In the genomic region with DNA sequence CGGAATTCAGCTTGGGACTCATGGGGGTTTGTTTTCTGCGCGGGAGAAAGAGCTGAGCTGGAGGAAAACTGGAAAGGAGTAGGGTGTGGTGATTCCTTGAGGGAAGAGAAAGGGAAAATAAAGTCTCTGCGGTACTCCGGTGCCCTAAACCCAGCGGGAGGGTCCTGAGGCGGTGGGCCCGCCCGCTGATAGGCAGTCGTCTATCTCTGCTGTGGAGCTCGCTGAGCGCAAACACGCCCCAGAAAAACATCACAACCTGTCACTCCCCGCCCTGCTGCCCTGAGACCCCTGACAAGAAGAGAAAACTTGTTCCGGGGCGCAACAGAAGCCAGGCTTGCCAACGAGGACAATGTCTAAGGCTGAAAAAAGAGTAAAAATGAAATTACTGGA, we compare ENCODE assay signal across 8 mouse cellular contexts. TPM values are rescaled to one million over a fixed set of nuclear protein-coding genes. Genes with fewer than 3 reads are reported as not detected.
DNase-seq lines count a peak whose midpoint lies in the region; ATAC-seq and TF ChIP-seq lines count a peak whose summit lies in the region.

No protein-coding gene starts in this region.

- H3K4me2 ChIP-seq in lung, postnatal 0 days (replicated peaks; ENCODE audit: low read depth, low read length): peak overlapping the region; percentile 89
- peak overlapping the region; percentile 95 for H3K4me2 ChIP-seq in intestine, embryonic 15.5 days (replicated peaks)
- peak overlapping the region; percentile 77 for H3K4me2 ChIP-seq in neural tube, embryonic 13.5 days

- peaks cover 6% of the 10 kb centered on the region for H3K4me1 ChIP-seq in lung, postnatal 0 days (ENCODE audit: insufficient read depth, low read depth, low read length)
- peaks cover 12% of the 10 kb centered on the region for H3K4me1 ChIP-seq in intestine, embryonic 15.5 days (replicated peaks)
- peaks cover 22% of the 10 kb centered on the region for H3K4me1 ChIP-seq in neural tube, embryonic 13.5 days (replicated peaks)

- no peaks in the 10 kb centered on the region for H3K36me3 ChIP-seq in lung, postnatal 0 days (ENCODE audit: insufficient read depth, low read length)
- no peaks in the 10 kb centered on the region for H3K36me3 ChIP-seq in intestine, embryonic 15.5 days
- no peaks in the 10 kb centered on the region for H3K36me3 ChIP-seq in neural tube, embryonic 13.5 days

- no peaks in the 10 kb centered on the region for H3K9me3 ChIP-seq in lung, postnatal 0 days (ENCODE audit: low read length)
- no peaks in the 10 kb centered on the region for H3K9me3 ChIP-seq in intestine, embryonic 15.5 days
- no peaks in the 10 kb centered on the region for H3K9me3 ChIP-seq in neural tube, embryonic 13.5 days

- DNase-seq in embryo, embryonic 10 days (ENCODE audit: low spot score): peak; percentile 23
- no peak for DNase-seq in embryo, embryonic 9.5 days (ENCODE audit: extremely low spot score)
- DNase-seq in lung, postnatal 0 days (ENCODE audit: low spot score): no peak
- DNase-seq in lung, adult 18-20 months: no peak
- DNase-seq in urinary bladder, postnatal 14 days (ENCODE audit: low spot score): no peak

- TF ChIP-seq CTCF in lung, postnatal 0 days (IDR thresholded peaks at IDR 0.05): no peak

- TF ChIP-seq EP300 in lung, postnatal 0 days (IDR thresholded peaks at IDR 0.05): no peak

- under 1% methylated on average over 17 of the region's 17 CpGs for whole genome bisulfite sequencing in lung, postnatal 0 days
- WGBS in intestine, embryonic 15.5 days: 3% methylated on average over 17 of the region's 17 CpGs
- WGBS in neural tube, embryonic 13.5 days: under 1% methylated on average over 17 of the region's 17 CpGs

- H3K4me3 ChIP-seq in lung, postnatal 0 days (ENCODE audit: low read depth, low read length): peak overlapping the region; percentile 50
- peak overlapping the region; percentile 54 for H3K4me3 ChIP-seq in intestine, embryonic 15.5 days (replicated peaks)
- H3K4me3 ChIP-seq in neural tube, embryonic 13.5 days: peak overlapping the region; percentile 74

- no peak overlapping the region for H3K27ac ChIP-seq in lung, postnatal 0 days (ENCODE audit: low read length)
- no peak overlapping the region for H3K27ac ChIP-seq in intestine, embryonic 15.5 days
- H3K27ac ChIP-seq in neural tube, embryonic 13.5 days (replicated peaks): peak overlapping the region; percentile 79

- no peak overlapping the region for H3K9ac ChIP-seq in lung, postnatal 0 days (replicated peaks; ENCODE audit: low read depth)
- H3K9ac ChIP-seq in intestine, embryonic 15.5 days: no peak overlapping the region
- H3K9ac ChIP-seq in neural tube, embryonic 13.5 days: peak overlapping the region; percentile 82

- peaks cover 2% of the 10 kb centered on the region; the same call in 1 of the 2 replicates for H3K27me3 ChIP-seq in lung, postnatal 0 days (replicated peaks; ENCODE audit: insufficient read depth, low read length)
- H3K27me3 ChIP-seq in intestine, embryonic 15.5 days (replicated peaks): peaks cover 25% of the 10 kb centered on the region
- peaks cover 8% of the 10 kb centered on the region; the same call in 1 of the 2 replicates for H3K27me3 ChIP-seq in neural tube, embryonic 13.5 days

- ATAC-seq in lung, postnatal 0 days: no peak
- ATAC-seq in intestine, embryonic 15.5 days: no peak
- ATAC-seq in neural tube, embryonic 13.5 days (ENCODE audit: low read depth): peak; percentile 48
- ATAC-seq in inflammation-experienced regulatory T-cells, adult 6 months: no peak

RNA-seq across cellular contexts. Expression of a gene that starts 1.1 kb away (rescaled TPM):
- polyA plus RNA-seq in lung, postnatal 0 days (2015; fragmentation: Nextera tagmentation; extraction: Ambion mirVana): 12.2 and 13.4 TPM in 2 replicates
- polyA plus RNA-seq in intestine, embryonic 15.5 days (2015; fragmentation: Nextera tagmentation; extraction: Ambion mirVana): 72.9 and 74.5 TPM in 2 replicates
- 1,998 and 2,137 TPM in 2 replicates for polyA plus RNA-seq in neural tube, embryonic 13.5 days (2015; fragmentation: Nextera tagmentation; extraction: Ambion mirVana)
- polyA plus RNA-seq in inflammation-experienced regulatory T-cells, adult 6 months (2017; shearing (Covaris generic)): under 1 TPM in 1 of 3 experiments, not detected in 2; 0.18 TPM

RNA-seq across cellular contexts. Expression of a gene that starts 34.0 kb away (rescaled TPM):
- polyA plus RNA-seq in lung, postnatal 0 days (2015; fragmentation: Nextera tagmentation; extraction: Ambion mirVana): 0.95 and 1.2 TPM in 2 replicates
- 0.21 and 0.33 TPM in 2 replicates for polyA plus RNA-seq in intestine, embryonic 15.5 days (2015; fragmentation: Nextera tagmentation; extraction: Ambion mirVana)
- polyA plus RNA-seq in neural tube, embryonic 13.5 days (2015; fragmentation: Nextera tagmentation; extraction: Ambion mirVana): 3.4 and 4.1 TPM in 2 replicates
- not detected for polyA plus RNA-seq in inflammation-experienced regulatory T-cells, adult 6 months (2017; shearing (Covaris generic))

Comparison
In these comparisons a context has a peak if more than half of its experiments do, and no peak if none do; other contexts are left out.
1. RNA of a gene that starts 1.1 kb away (polyA plus RNA-seq): 1,998 to 2,137 TPM in neural tube, embryonic 13.5 days; 72.9 to 74.5 TPM in intestine, embryonic 15.5 days, 12.2 to 13.4 TPM in lung, postnatal 0 days and 0.18 TPM in inflammation-experienced regulatory T-cells, adult 6 months; every median in the first group is over 10 times any median in the second.
2. Peak in every context shown above with its lines, with median percentiles within 50 percentile points of each other: H3K4me2 ChIP-seq and H3K4me3 ChIP-seq.